Mouse (Mus musculus) bone marrow, adult 2 months (tissue): ENCODE data around the gene Slc16a13. TPM values are rescaled to one million over a fixed set of nuclear protein-coding genes. Genes with fewer than 3 reads are reported as not detected.
A peak's percentile ranks its signal among the peaks of the same experiment; 100 is the strongest.

Source experiments
- H3K27ac ChIP-seq: fragments of 200-500 bp; 2 replicates; pipeline ENCODE4 v1.5.1; 2012; ENCODE audit warnings: low read depth, mild to moderate bottlenecking, control low read depth, inconsistent platforms, low read length; ENCODE audit not compliant: control insufficient read depth, poor library complexity, insufficient read depth
- H3K4me1 ChIP-seq: fragments of 200-500 bp; 2 replicates; pipeline ENCODE4 v1.6.1; 2011; ENCODE audit warnings: low read length; ENCODE audit not compliant: control insufficient read depth, insufficient read depth
- H3K4me3 ChIP-seq: fragments of 200-500 bp; replicated peaks from 2 replicates; pipeline ENCODE3; 2011; ENCODE audit warnings: mild to moderate bottlenecking, low read depth, low read length, control low read depth; ENCODE audit not compliant: control insufficient read depth
- CTCF ChIP-seq: fragments of 200-500 bp; IDR thresholded peaks from 2 replicates; pipeline ENCODE4 v1.5.1; 2011; ENCODE audit warnings: low read length, control low read depth; ENCODE audit not compliant: control insufficient read depth, insufficient read depth
- POLR2A ChIP-seq: fragments of 200-500 bp; IDR thresholded peaks from 2 replicates; pipeline ENCODE4 v1.6.1; 2011; ENCODE audit warnings: low read depth, mild to moderate bottlenecking, control low read depth, low read length, borderline replicate concordance; ENCODE audit not compliant: control insufficient read depth
- WGBS: fragments of 180-500 bp; shearing (Covaris S2); methylation state at CpG from one replicate; pipeline ENCODE4 v1.1.7; 2018; 5-methylcytosine and 5-hydroxymethylcytosine counted together
- polyA plus RNA-seq: library from polyadenylated mRNA; stranded (reverse); fragments of >200 nt; gene quantifications from 2 replicates; pipeline ENCODE4 v1.2.4, GENCODE M21; 2011; ENCODE audit warnings: low replicate concordance; ENCODE audit not compliant: missing spikeins, insufficient read depth, insufficient read length

Slc16a13 gene
- polyA plus RNA-seq, 1 experiment = 0.60 TPM

DNA sequence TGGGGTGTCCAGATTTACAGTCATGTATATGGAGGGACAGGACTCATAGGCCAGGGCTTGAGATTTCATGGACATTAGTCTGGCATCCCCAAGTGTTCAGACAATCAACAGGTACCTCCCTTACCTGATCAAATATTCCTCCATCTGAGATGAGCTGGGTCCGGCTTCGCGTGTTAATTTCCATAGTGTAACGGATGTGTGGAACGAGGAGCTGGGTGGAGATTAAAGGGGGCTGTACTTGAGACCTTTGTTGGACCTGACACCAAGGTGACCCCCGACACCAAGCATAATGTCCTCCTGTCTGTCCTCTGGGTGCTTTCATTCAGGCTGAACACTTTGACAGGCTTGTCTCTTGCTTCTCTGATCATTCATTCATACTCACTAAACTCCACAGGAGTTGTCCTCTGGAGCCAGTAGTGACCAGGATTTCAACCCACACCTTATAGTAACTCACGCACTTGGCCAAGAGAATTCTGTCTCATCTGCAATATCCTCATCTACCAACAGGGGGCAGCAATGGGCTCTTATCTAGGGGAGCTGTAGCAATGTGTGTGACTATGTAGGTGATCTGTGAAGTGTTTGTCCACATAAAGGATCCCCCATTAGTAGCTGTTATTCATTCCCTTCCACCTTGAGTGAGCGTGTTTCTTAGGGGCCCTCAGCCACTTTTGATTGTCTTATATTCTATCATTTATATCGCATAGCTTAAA, 26.4 kb upstream of the Slc16a13 start:
- TF ChIP-seq CTCF = peak; percentile 35; the same call in 1 of the 2 replicates
- no peak for TF ChIP-seq POLR2A
- no peaks in the 10 kb centered on the region for H3K4me1 ChIP-seq
- no peak overlapping the region for H3K4me3 ChIP-seq
- 47% methylated on average over 9 of the region's 9 CpGs for WGBS
- H3K27ac ChIP-seq = no peak overlapping the region

- Histone ChIP-seq H3K4me1 (no peaks in the 10 kb centered on the region), H3K27ac (no peak overlapping the region), H3K4me3 (no peak overlapping the region)
- TF ChIP-seq POLR2A (no peak), CTCF (no peak)
- 66% methylated on average over 11 of the region's 11 CpGs for WGBS
Measured at GRCm38 (mm10) chr11:70242591-70242990, 21.7 kb upstream of the Slc16a13 start.

- TF ChIP-seq POLR2A (peak; percentile 47; the same call in 1 of the 2 replicates), CTCF (no peak)
- H3K27ac ChIP-seq = peak within 1 kb of the TSS; percentile 96
- peak within 1 kb of the TSS; percentile 89 for H3K4me3 ChIP-seq
- H3K4me1 ChIP-seq = peaks cover 3% of the 10 kb centered on the region; the same call in 1 of the 2 replicates
- under 1% methylated on average over 34 of the region's 35 CpGs for WGBS
Measured at GRCm38 (mm10) chr11:70239541-70240279, 18.8 kb upstream of the Slc16a13 start, which contains the start of the genes Gm21988 and Rnasek. TSS of gene Gm21988 (minus strand) at chr11:70239830. TSS of gene Rnasek (minus strand) at chr11:70239842.

DNA sequence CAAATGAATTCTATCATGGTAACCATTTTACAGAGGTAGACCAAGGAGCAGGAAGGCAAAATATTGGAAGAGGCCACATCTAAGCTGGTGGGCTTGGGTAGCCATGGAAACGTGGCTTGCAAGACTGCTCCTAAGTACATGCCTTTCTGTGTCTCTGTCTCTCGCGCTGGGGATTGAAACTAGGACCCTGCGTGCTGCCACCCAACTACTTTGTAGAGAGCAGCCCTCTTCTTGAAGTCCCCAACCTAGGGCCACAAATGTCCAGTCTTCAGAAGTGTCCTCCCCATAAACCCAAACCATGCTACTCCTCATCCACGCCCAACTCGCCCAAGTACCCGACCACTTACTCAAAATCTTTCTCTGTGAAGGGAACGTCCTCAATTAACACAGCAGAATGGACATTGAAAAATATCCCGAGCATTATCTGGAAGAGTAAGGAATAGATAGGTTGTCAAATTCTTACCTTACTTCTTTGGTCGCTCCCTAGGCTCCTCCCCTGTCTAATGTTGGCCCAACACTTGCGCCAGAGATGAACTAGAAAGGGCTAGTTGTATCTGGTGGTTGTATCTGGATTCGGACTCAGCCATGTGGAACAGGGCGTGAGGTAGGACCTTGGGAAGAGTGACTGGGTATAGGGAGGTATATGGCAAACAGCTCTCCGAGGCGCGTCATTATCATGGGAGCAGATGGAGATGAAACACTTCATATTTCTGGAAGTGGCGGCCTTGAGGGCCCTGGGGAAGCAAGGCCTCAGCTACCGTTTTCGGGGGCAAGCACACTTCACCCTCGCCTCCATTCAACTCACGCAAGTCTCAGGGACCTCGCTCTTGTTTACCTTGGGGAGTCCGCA, 18.0 kb upstream of the Slc16a13 start:
- H3K4me3 ChIP-seq = peak overlapping the region; percentile 89
- peak overlapping the region; percentile 96 for H3K27ac ChIP-seq
- WGBS = 13% methylated on average over 23 of the region's 23 CpGs
- peaks cover 3% of the 10 kb centered on the region; the same call in 1 of the 2 replicates for H3K4me1 ChIP-seq
- TF ChIP-seq POLR2A (no peak), CTCF (no peak)

DNA sequence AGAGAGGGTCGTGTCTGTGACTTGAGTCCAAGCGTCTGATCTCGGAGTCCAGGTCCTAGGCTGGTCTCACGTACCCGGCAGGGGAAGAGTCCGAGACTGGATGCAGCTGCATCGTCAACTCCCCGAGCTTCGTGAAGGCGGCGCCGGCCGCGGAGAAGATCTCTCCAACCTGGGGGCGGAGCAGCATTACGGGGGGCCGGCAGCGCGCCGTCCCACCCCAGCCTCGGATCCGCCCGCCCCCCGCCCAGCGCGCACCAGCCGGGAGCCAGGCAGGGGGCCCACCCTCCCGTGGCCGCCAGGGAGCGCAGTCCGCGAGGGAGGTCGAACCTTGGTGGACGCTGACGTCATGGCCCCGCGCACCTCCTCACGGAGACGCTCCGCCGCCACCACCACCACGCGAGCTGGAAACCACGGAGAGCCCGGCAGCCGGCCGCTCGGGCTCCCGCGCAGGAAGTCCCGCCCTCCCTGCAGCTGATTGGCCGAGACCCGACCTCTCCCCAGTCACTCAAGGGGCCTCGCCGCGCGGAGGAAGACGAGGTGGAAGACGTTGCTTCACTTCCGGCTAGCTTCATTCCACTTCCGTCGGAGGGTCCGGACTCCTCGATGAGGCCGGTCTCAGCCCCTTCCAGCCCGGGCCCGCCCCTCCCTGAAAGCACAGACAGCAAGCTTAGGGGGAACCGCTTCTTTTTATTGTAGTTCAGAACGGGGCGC, 16.7 kb upstream of the Slc16a13 start, which contains the start of gene 0610010K14Rik:
TSS of gene 0610010K14Rik (minus strand) at position 458 of the 711 bp plus-strand sequence.
- TF ChIP-seq POLR2A = peak; percentile 91
- peak; percentile 66; the same call in 1 of the 2 replicates for TF ChIP-seq CTCF
- WGBS = under 1% methylated on average over 69 of the region's 70 CpGs
- H3K27ac ChIP-seq = peak within 1 kb of the TSS; percentile 96
- peak within 1 kb of the TSS; percentile 89 for H3K4me3 ChIP-seq
- peaks cover 3% of the 10 kb centered on the region; the same call in 1 of the 2 replicates for H3K4me1 ChIP-seq

- WGBS = 47% methylated on average over 7 of the region's 7 CpGs
- TF ChIP-seq POLR2A = no peak
- no peak for TF ChIP-seq CTCF
- H3K4me3 ChIP-seq = peak overlapping the region; percentile 55
- peaks cover 3% of the 10 kb centered on the region; the same call in 1 of the 2 replicates for H3K4me1 ChIP-seq
- H3K27ac ChIP-seq = peak overlapping the region; percentile 7; the same call in 1 of the 2 replicates
Measured at GRCm38 (mm10) chr11:70236717-70237116, 15.9 kb upstream of the Slc16a13 start.

GRCm38 (mm10) chr11:70235254-70235900, 14.5 kb upstream of the Slc16a13 start:
- H3K4me3 ChIP-seq = no peak overlapping the region
- peaks cover 3% of the 10 kb centered on the region; the same call in 1 of the 2 replicates for H3K4me1 ChIP-seq
- 86% methylated on average over 12 of the region's 12 CpGs for WGBS
- H3K27ac ChIP-seq = no peak overlapping the region
- TF ChIP-seq CTCF = no peak
- no peak for TF ChIP-seq POLR2A
